Mouse (Mus musculus) kidney, adult 2 months (tissue): ENCODE data around the gene 4933416C03Rik.

ENCODE experiments used
- CTCF ChIP-seq: fragments of 200-500 bp; conservative IDR thresholded peaks from 2 replicates; pipeline ENCODE4 v1.5.1; 2011; ENCODE audit warnings: low read depth, mild to moderate bottlenecking, control low read depth, low read length, moderate library complexity, mixed read lengths; ENCODE audit not compliant: insufficient read depth, insufficient read length
- POLR2A ChIP-seq: fragments of 200-500 bp; IDR thresholded peaks from one replicate; pipeline ENCODE4 v1.6.1; 2011; ENCODE audit warnings: low read depth, low read length, control low read depth

- TF ChIP-seq POLR2A, result no peak
- no peak for TF ChIP-seq CTCF
Measured at GRCm38 (mm10) chr10:116075954-116076353, 37.8 kb downstream of the 4933416C03Rik start.
